Mouse (Mus musculus) lung, adult 2 months (tissue): ENCODE data around the gene Fibp.

Source experiments
- CTCF ChIP-seq: fragments of 200-500 bp; IDR thresholded peaks from 2 replicates; pipeline ENCODE4 v1.5.1; 2011; ENCODE audit warnings: mild to moderate bottlenecking, low read length, control low read depth; ENCODE audit not compliant: insufficient read depth
- POLR2A ChIP-seq: fragments of 200-500 bp; IDR thresholded peaks from 2 replicates; pipeline ENCODE4 v1.6.1; 2011; ENCODE audit warnings: low read depth, mild to moderate bottlenecking, control low read depth, low read length, borderline replicate concordance; ENCODE audit errors: extremely low read depth

DNA sequence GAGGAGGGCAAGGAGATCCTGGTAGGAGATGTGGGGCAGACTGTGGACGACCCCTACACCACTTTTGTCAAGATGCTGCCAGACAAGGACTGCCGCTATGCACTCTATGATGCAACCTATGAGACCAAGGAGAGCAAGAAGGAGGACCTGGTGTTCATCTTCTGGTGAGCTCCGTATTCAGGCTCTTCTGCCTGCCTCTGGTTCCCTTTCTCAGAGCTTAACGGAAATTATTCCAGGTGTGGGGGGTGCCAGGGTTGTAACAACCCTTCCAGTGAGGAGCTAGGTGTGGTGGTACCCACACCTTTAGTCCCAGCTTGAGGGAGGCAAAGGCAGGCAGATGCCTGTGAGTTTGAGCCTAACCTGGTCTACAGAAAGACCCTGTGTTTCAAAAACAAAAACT lies 32.2 kb downstream of the Fibp start:
- TF ChIP-seq CTCF (no peak), POLR2A (no peak)
